Mouse (Mus musculus) liver, embryonic 14.5 days (tissue): Measurements from ENCODE around the gene Synpo2l. TPM values are rescaled to one million over a fixed set of nuclear protein-coding genes. Genes with fewer than 3 reads are reported as not detected.
A peak's percentile ranks its signal among the peaks of the same experiment; 100 is the strongest.

Experiments
- ATAC-seq: fragments of 200-750 bp; cut with Nextera tagmentation; 2 replicates; pipeline ENCODE4 v1.8.0; 2017; ENCODE audit warnings: moderate number of reproducible peaks, mild to moderate bottlenecking, moderate library complexity; ENCODE audit not compliant: insufficient read depth
- DNase-seq, 3 experiments: peaks; one replicate each; pipeline ENCODE4 v3.0.0-alpha.2; 2012 to 2013; ENCODE audit warnings: low read depth in 3 of 3, low spot score in 3 of 3
- H3K27ac ChIP-seq: fragments of 300-500 bp; sonication (generic); 2 replicates; pipeline ENCODE4 v1.5.1; 2014; ENCODE audit warnings: moderate library complexity, mild to moderate bottlenecking, control low read depth, inconsistent platforms
- H3K27me3 ChIP-seq: fragments of 300-500 bp; sonication (generic); 2 replicates; pipeline ENCODE4 v1.6.1; 2014; ENCODE audit warnings: mild to moderate bottlenecking, low read length, moderate library complexity; ENCODE audit not compliant: control insufficient read depth, insufficient read depth
- H3K36me3 ChIP-seq: fragments of 300-500 bp; sonication (generic); replicated peaks from 2 replicates; pipeline ENCODE4 v1.6.1; 2014; ENCODE audit warnings: low read depth; ENCODE audit not compliant: control insufficient read depth, insufficient read depth
- H3K4me1 ChIP-seq, 2 experiments: fragments of 200-500 bp in 1 of 2; fragments of 300-500 bp in 1 of 2; sonication (generic) in 1 of 2; replicated peaks; 2 replicates each; pipeline ENCODE4 v1.6.1; 2012 to 2014; ENCODE audit warnings: antibody characterized with exemption in 1 of 2, inconsistent platforms in 1 of 2, low read length in 1 of 2; ENCODE audit not compliant: control insufficient read depth in 2 of 2, insufficient read depth in 2 of 2
- H3K4me2 ChIP-seq: fragments of 300-500 bp; sonication (generic); 2 replicates; pipeline ENCODE4 v1.6.1; 2014; ENCODE audit warnings: low read depth, mild to moderate bottlenecking, control low read depth, moderate library complexity
- H3K4me3 ChIP-seq, 2 experiments: fragments of 200-500 bp in 1 of 2; fragments of 300-500 bp in 1 of 2; sonication (generic) in 1 of 2; 2 replicates each; pipeline ENCODE4 v1.5.1; 2012 to 2014; ENCODE audit warnings: low read depth in 2 of 2, low read length in 2 of 2, mild to moderate bottlenecking in 2 of 2, control low read depth in 1 of 2, inconsistent platforms in 1 of 2, moderate library complexity in 1 of 2; ENCODE audit not compliant: insufficient read depth in 1 of 2
- H3K9ac ChIP-seq: fragments of 300-500 bp; sonication (generic); replicated peaks from 2 replicates; pipeline ENCODE4 v1.6.1; 2014; ENCODE audit warnings: mild to moderate bottlenecking, control low read depth, moderate library complexity
- H3K9me3 ChIP-seq: fragments of 300-500 bp; sonication (generic); 2 replicates; pipeline ENCODE4 v1.6.1; 2016; ENCODE audit warnings: low read length, mixed read lengths; ENCODE audit not compliant: control insufficient read depth
- CTCF ChIP-seq: IDR thresholded peaks from 2 replicates; pipeline ENCODE4 v1.5.1; 2016; ENCODE audit warnings: antibody characterized with exemption, low read depth, control low read depth
- EP300 ChIP-seq: IDR thresholded peaks from 2 replicates; pipeline ENCODE4 v1.6.1; 2016; ENCODE audit warnings: antibody characterized with exemption, low read depth
- WGBS: fragments of 180-500 bp; shearing (Covaris S2); extraction: QIAGEN DNeasy Blood & Tissue Kit; methylation state at CpG from one replicate; pipeline ENCODE4 v1.1.7; 2014; ENCODE audit not compliant: insufficient replicate concordance; 5-methylcytosine and 5-hydroxymethylcytosine counted together
- polyA plus RNA-seq, 2 experiments: library from polyadenylated mRNA; depleted of rRNA in 1 of 2; stranded (reverse) in 1 of 2; unstranded in 1 of 2; fragments of >200 nt; fragmentation: Nextera tagmentation in 1 of 2; extraction: Ambion mirVana in 1 of 2; gene quantifications; 2 replicates each; pipeline versions ENCODE4 v1.2.1 to v1.2.3; 2012 to 2014

The Synpo2l gene
- polyA plus RNA-seq, 2 experiments: 0.02 TPM; not detected in 1

DNA sequence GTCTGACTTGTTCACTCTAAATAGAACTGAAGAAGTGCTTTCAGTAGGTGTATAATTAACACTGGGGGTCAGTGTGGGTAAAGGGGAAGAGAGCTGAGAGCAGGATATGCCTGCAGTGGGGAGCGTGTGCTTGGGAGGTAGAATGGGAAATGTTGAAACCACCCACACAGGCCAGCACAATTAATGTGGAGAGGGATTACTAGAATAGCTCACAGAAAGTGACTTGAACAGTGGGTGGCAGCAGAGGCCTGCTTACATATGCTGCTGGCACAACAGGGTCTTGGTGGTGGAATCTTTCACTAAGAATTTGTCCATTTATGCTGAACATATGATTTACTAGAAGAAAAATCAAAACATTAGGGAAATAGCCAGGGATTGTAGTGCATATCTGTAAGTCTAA lies 28.8 kb upstream of the Synpo2l start:
- peaks cover 28 to 35% of the 10 kb centered on the region in 2 experiments for H3K4me1 ChIP-seq
- H3K4me2 ChIP-seq: peak overlapping the region; percentile 80
- peak overlapping the region in 1 of 2 experiments; percentile 72; a peak in 2 of 4 replicates for H3K4me3 ChIP-seq
- WGBS: 29% methylated on average over 1 of the region's 1 CpGs
- H3K9ac ChIP-seq: no peak overlapping the region
- peaks cover 30% of the 10 kb centered on the region for H3K36me3 ChIP-seq
- H3K9me3 ChIP-seq: no peaks in the 10 kb centered on the region
- TF ChIP-seq CTCF (peak; percentile 69), EP300 (no peak)
- no peaks in the 10 kb centered on the region for H3K27me3 ChIP-seq
- ATAC-seq (no peak), DNase-seq (no peak)
- no peak overlapping the region for H3K27ac ChIP-seq

DNA sequence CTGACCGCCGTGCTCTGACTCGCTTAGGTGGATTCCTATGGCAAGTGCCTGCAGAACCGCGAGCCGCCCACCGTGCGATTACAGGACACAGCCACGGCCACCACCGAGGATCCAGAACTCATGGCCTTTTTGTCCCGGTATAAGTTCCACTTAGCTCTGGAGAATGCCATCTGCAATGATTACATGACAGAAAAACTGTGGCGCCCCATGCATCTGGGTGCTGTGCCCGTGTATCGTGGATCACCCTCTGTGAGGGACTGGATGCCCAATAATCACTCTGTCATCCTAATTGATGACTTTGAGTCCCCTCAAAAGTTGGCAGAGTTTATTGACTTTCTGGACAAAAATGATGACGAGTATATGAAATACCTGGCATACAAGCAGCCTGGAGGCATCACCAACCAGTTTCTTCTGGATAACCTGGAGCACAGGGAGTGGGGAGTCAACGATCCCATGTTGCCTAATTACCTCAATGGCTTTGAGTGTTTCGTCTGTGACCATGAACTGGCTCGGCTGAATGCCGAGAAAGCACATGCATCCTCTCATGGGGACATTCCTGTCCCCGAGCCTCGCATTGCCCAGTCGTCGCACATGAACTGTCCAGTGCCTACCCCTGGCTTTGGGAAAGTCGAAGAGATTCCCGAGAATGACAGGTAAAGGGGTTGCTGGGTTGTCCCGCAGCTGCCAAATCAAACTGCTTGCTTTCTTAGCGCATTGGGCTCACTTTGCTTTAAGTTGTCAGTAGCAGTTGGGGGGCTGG lies 27.8 kb upstream of the Synpo2l start:
- H3K4me3 ChIP-seq: peak overlapping the region; percentile 72 to 74
- DNase-seq: no peak
- H3K9me3 ChIP-seq: no peaks in the 10 kb centered on the region
- H3K4me2 ChIP-seq: peak overlapping the region; percentile 80
- WGBS: 22% methylated on average over 27 of the region's 27 CpGs
- peak overlapping the region; percentile 87 for H3K9ac ChIP-seq
- H3K36me3 ChIP-seq: peaks cover 38% of the 10 kb centered on the region
- peak; percentile 0; the same call in 1 of the 2 replicates for ATAC-seq
- TF ChIP-seq CTCF: no peak
- no peak for TF ChIP-seq EP300
- H3K27me3 ChIP-seq: no peaks in the 10 kb centered on the region
- peak overlapping the region; percentile 11; the same call in 1 of the 2 replicates for H3K27ac ChIP-seq
- H3K4me1 ChIP-seq: peaks cover 22 to 27% of the 10 kb centered on the region in 2 experiments

DNA sequence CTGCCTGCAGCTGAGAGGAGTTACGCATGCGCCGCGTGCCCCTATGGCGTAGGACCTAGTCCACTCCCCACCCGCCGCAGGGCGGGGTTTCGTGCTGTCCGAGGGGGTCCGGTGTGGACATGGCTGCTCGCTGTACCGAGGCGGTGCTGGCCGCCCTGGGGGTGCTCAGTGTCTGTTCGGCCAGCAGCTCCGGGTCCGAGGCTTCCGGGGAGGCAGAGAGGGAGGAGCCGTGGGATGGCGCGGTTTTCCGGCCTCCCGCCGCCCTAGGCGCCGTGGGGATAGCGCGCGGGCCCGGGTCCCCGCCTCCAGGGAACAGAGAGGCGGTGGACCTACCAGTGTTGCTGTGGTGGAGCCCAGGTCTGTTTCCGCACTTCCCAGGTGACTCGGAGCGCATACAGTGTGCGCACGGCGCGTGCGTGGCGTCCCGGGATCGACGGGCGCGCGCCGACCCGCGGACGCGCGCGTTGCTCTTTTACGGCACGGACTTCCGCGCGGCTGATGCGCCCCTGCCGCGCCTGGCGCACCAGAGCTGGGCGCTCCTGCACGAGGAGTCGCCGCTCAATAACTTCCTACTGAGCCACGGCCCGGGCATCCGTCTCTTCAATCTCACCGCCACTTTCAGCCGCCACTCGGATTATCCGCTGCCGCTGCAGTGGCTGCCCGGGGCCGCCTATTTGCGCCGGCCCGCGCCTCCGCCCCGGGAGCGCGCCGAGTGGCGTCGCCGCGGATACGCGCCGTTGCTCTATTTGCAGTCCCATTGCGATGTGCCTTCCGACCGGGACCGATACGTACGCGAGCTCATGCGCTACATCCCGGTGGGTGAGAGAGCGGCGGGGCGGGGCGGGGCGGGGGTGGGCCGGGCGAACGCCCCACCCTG lies 27.0 kb upstream of the Synpo2l start, which contains the start of gene Fut11:
Gene Fut11, plus strand, starts transcription at position 85 of the 877 bp plus-strand sequence.
- ATAC-seq (peak; percentile 83), DNase-seq (peak; percentile 58 to 64 (median 59))
- WGBS: under 1% methylated on average over 110 of the region's 111 CpGs
- H3K4me2 ChIP-seq: peak within 1 kb of the TSS; percentile 80
- H3K4me1 ChIP-seq: peaks cover 22 to 27% of the 10 kb centered on the region in 2 experiments
- peak within 1 kb of the TSS; percentile 68 for H3K27ac ChIP-seq
- H3K4me3 ChIP-seq: peak within 1 kb of the TSS; percentile 72 to 74
- H3K9me3 ChIP-seq: no peaks in the 10 kb centered on the region
- H3K36me3 ChIP-seq: peaks cover 44% of the 10 kb centered on the region
- H3K9ac ChIP-seq: peak within 1 kb of the TSS; percentile 87
- no peaks in the 10 kb centered on the region for H3K27me3 ChIP-seq
- TF ChIP-seq CTCF (no peak), EP300 (no peak)

DNA sequence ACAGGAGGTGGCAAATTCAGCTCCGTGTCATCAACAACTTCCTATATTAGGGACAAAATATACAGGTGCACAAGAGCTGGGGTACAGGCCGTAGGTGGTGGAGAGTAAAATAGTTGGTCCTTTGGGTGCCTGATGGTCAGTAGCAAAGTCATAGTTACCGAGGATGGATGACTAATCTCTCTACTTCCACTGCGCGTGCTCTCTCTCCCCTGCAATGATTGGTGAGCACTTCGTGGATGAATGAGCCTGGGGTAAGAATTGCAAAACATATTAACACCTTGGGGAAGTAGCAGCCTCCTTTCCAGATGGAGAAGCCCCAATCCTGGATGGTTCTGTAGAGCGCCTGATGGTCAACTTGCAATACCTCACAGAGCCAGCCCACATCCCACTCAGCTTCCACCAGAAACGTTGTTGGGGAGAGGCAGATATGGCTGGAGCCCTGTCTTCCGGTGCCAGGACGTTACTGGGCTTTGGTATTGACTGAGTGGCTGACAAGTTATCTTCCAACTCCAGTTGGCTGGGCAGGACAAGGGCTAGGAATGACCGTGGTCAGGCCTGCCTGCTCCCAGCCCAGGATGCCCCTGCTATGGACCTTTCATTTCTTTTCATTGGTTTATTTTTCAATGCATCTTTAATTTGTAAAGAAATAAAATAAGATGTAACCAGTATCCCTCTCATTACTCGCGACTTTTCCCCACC lies 26.2 kb upstream of the Synpo2l start:
- Histone ChIP-seq H3K27me3 (no peaks in the 10 kb centered on the region), H3K4me3 (peak overlapping the region; percentile 72 to 74), H3K9me3 (no peaks in the 10 kb centered on the region), H3K36me3 (peaks cover 51% of the 10 kb centered on the region), H3K4me1 (peaks cover 22 to 27% of the 10 kb centered on the region in 2 experiments), H3K4me2 (peak overlapping the region; percentile 80), H3K27ac (no peak overlapping the region; the same call in none of the 2 replicates), H3K9ac (peak overlapping the region; percentile 87)
- 40% methylated on average over 13 of the region's 13 CpGs for WGBS
- ATAC-seq: peak; percentile 24; the same call in 1 of the 2 replicates
- TF ChIP-seq EP300 (no peak), CTCF (no peak)
- no peak for DNase-seq
